16 mouse cellular contexts compared by ENCODE assay signal in the genomic region with DNA sequence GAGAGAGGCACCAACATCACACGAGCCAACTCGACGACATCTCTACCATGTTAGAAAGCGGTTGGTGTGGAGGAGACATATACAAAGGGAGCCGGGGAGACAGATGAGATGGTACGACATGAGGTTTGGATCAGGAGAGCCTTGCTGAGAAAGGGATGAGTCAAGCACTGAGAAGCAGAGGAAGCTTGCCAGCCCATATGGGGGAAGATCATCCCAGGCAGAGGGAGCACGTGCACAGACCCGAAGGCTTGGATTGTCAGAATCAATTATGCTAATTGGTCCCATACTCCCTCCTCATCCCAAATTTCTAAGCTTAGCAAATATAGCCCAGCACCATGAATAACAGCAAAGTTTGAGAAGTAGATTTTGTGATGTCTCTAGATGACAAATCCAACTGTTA. TPM values are rescaled to one million over a fixed set of nuclear protein-coding genes. Genes with fewer than 3 reads are reported as not detected.
DNase-seq lines count a peak whose midpoint lies in the region.
"Had no signal": no experiment of that assay in that cellular context is flagged by ENCODE, and none has a peak within 500 bp of the region (broad histone marks: within the 10 kb centered on the region; RNA-seq: fewer than 3 reads in every experiment).

No protein-coding gene starts in this region.

- DNase-seq in cerebellum, postnatal 14 days = peak; percentile 22 to 44
- DNase-seq in cerebellum, adult 8-10 months = no peak
- DNase-seq in left cerebral cortex, adult 18-20 months (ENCODE audit: low spot score in 2 of 2) = peak; percentile 28 to 40
- no peak for DNase-seq in left cerebral cortex, adult 11 months (ENCODE audit: low spot score)
- DNase-seq in layer of hippocampus, postnatal 36 days = peak; percentile 17 to 21
- peak; percentile 25 to 34 for DNase-seq in right cerebral cortex, postnatal 36 days (ENCODE audit: low spot score in 2 of 2)
- no peak for DNase-seq in testis, postnatal 10 days (ENCODE audit: low spot score)
- no peak for DNase-seq in thymus, adult 18-20 months
- DNase-seq: adrenal gland, postnatal 25 days; cerebellum, postnatal 36 days; gastrocnemius, postnatal 36 days; kidney, adult 9 months; lung, adult 2 months; thymus, postnatal 36 days had no signal

RNA-seq across cellular contexts. Expression of gene Ntm, which starts 42.8 kb away (rescaled TPM):
- total RNA-seq in left cerebral cortex, adult 18-20 months (2021) = 100 to 1,000 TPM; 250 to 265 TPM
- 100 to 1,000 TPM; 132 to 135 TPM for total RNA-seq in layer of hippocampus, postnatal 36 days (2021)
- total RNA-seq: CH12.LX; hematopoietic stem cell, adult 5-6 weeks had no signal

Comparison
In these comparisons a context has a peak if more than half of its experiments do, and no peak if none do; other contexts are left out.
1. DNase-seq: peak in cerebellum, postnatal 14 days (2 of 2), left cerebral cortex, adult 18-20 months (2 of 2), layer of hippocampus, postnatal 36 days (2 of 2) and right cerebral cortex, postnatal 36 days (2 of 2); none in cerebellum, adult 8-10 months (single experiment), left cerebral cortex, adult 11 months (single experiment), testis, postnatal 10 days (single experiment) and thymus, adult 18-20 months (0 of 2).